Mouse (Mus musculus) liver, embryonic 13.5 days (tissue): Measurements from ENCODE around the gene Dlgap5. TPM values are rescaled to one million over a fixed set of nuclear protein-coding genes. Genes with fewer than 3 reads are reported as not detected.

ENCODE experiments used
- ATAC-seq: fragments of 200-750 bp; cut with Nextera tagmentation; 2 replicates; pipeline ENCODE4 v1.8.0; 2017; ENCODE audit warnings: low read depth, mild to moderate bottlenecking, moderate number of reproducible peaks, moderate library complexity
- DNase-seq: peaks from one replicate; pipeline ENCODE4 v3.0.0; 2022
- H3K27ac ChIP-seq: fragments of 300-500 bp; sonication (generic); 2 replicates; pipeline ENCODE4 v1.5.1; 2015; ENCODE audit warnings: moderate library complexity, mild to moderate bottlenecking, inconsistent platforms
- H3K27me3 ChIP-seq: fragments of 300-500 bp; sonication (generic); 2 replicates; pipeline ENCODE4 v1.6.1; 2015; ENCODE audit warnings: mild to moderate bottlenecking, inconsistent platforms
- H3K36me3 ChIP-seq: fragments of 300-500 bp; sonication (generic); 2 replicates; pipeline ENCODE4 v1.6.1; 2015; ENCODE audit warnings: mild to moderate bottlenecking, inconsistent platforms
- H3K4me1 ChIP-seq: fragments of 300-500 bp; sonication (generic); replicated peaks from 2 replicates; pipeline ENCODE4 v1.6.1; 2015; ENCODE audit warnings: inconsistent platforms
- H3K4me2 ChIP-seq: fragments of 300-500 bp; sonication (generic); 2 replicates; pipeline ENCODE4 v1.6.1; 2015; ENCODE audit warnings: inconsistent platforms, mild to moderate bottlenecking, moderate library complexity
- H3K4me3 ChIP-seq: fragments of 300-500 bp; sonication (generic); replicated peaks from 2 replicates; pipeline ENCODE4 v1.5.1; 2015; ENCODE audit warnings: mild to moderate bottlenecking, inconsistent platforms
- H3K9ac ChIP-seq: fragments of 300-500 bp; sonication (generic); 2 replicates; pipeline ENCODE4 v1.6.1; 2015; ENCODE audit warnings: mild to moderate bottlenecking, inconsistent platforms
- H3K9me3 ChIP-seq: fragments of 300-500 bp; sonication (generic); replicated peaks from 2 replicates; pipeline ENCODE4 v1.6.1; 2016; ENCODE audit warnings: inconsistent platforms
- WGBS: fragments of 180-500 bp; shearing (Covaris S2); methylation state at CpG from one replicate; pipeline ENCODE4 v1.1.7; 2015; ENCODE audit not compliant: insufficient replicate concordance; 5-methylcytosine and 5-hydroxymethylcytosine counted together
- polyA plus RNA-seq: library from polyadenylated mRNA; unstranded; fragments of >200 nt; fragmentation: Nextera tagmentation; extraction: Ambion mirVana; gene quantifications from 2 replicates; pipeline ENCODE4 v1.2.1, GENCODE M21; 2015

Dlgap5 gene
- polyA plus RNA-seq, 1 experiment from 2014 or later: 58.4 TPM

- ATAC-seq: peak; percentile 71
- WGBS: 78% methylated on average over 1 of the region's 1 CpGs
- no peak overlapping the region for H3K27ac ChIP-seq
These were observed 71.5 kb downstream of the Dlgap5 start for GRCm38 (mm10) chr14:47346715-47347114.

GRCm38 (mm10) chr14:47341811-47342291, 76.4 kb downstream of the Dlgap5 start:
- no peaks in the 10 kb centered on the region for H3K36me3 ChIP-seq
- peaks cover 2% of the 10 kb centered on the region; the same call in 1 of the 2 replicates for H3K4me1 ChIP-seq
- H3K9me3 ChIP-seq: no peaks in the 10 kb centered on the region
- H3K9ac ChIP-seq: no peak overlapping the region
- WGBS: 63% methylated on average over 4 of the region's 4 CpGs
- DNase-seq: no peak
- ATAC-seq: no peak
- H3K27ac ChIP-seq: no peak overlapping the region
- no peak overlapping the region for H3K4me2 ChIP-seq
- H3K4me3 ChIP-seq: no peak overlapping the region
- no peaks in the 10 kb centered on the region for H3K27me3 ChIP-seq

More at GRCm38 (mm10) chr14:47346715-47347114, 71.5 kb downstream of the Dlgap5 start:
- no peaks in the 10 kb centered on the region for H3K36me3 ChIP-seq
- H3K27me3 ChIP-seq: no peaks in the 10 kb centered on the region
- H3K9me3 ChIP-seq: no peaks in the 10 kb centered on the region
- no peak overlapping the region for H3K4me3 ChIP-seq
- no peak overlapping the region for H3K4me2 ChIP-seq
- H3K4me1 ChIP-seq: peaks cover 7% of the 10 kb centered on the region; the same call in 1 of the 2 replicates
- no peak overlapping the region for H3K9ac ChIP-seq
- DNase-seq: no peak

- Histone ChIP-seq H3K36me3 (no peaks in the 10 kb centered on the region), H3K27me3 (no peaks in the 10 kb centered on the region), H3K4me2 (no peak overlapping the region), H3K9ac (no peak overlapping the region), H3K4me1 (0 out of 2 replicates have a peak, but pooled peaks cover 2% of the 10 kb centered on the region), H3K27ac (no peak overlapping the region), H3K4me3 (no peak overlapping the region), H3K9me3 (no peaks in the 10 kb centered on the region)
- ATAC-seq (no peak), DNase-seq (no peak)
- 66% methylated on average over 10 of the region's 10 CpGs for WGBS
These were observed 77.8 kb downstream of the Dlgap5 start for GRCm38 (mm10) chr14:47340231-47340925.

Other genes starting within 250 kb of the Dlgap5 start
- gene Gch1, start 229.0 kb downstream of the Dlgap5 start, polyA plus RNA-seq: 3.2 and 3.9 TPM in 2 replicates
- gene Wdhd1, start 141.6 kb downstream of the Dlgap5 start, polyA plus RNA-seq: 38.9 and 45.9 TPM in 2 replicates
- 2.3 and 2.7 TPM in 2 replicates for gene Socs4, start 141.5 kb downstream of the Dlgap5 start, polyA plus RNA-seq
- 28.7 and 36.8 TPM in 2 replicates for gene Mapk1ip1l, start 120.1 kb downstream of the Dlgap5 start, polyA plus RNA-seq
- 17.6 and 20.3 TPM in 2 replicates for gene Lgals3, start 50.7 kb downstream of the Dlgap5 start, polyA plus RNA-seq
- 34.9 and 36.3 TPM in 2 replicates for gene Fbxo34, start 32.0 kb upstream of the Dlgap5 start, polyA plus RNA-seq
- 5.9 and 6.9 TPM in 2 replicates for gene Atg14, start 152.2 kb upstream of the Dlgap5 start, polyA plus RNA-seq
- 14.0 and 20.2 TPM in 2 replicates for gene Ktn1, start 230.0 kb upstream of the Dlgap5 start, polyA plus RNA-seq